Mouse (Mus musculus): Measurements from ENCODE around the gene Veph1. TPM values are rescaled to one million over a fixed set of nuclear protein-coding genes. Genes with fewer than 3 reads are reported as not detected.

Gene Veph1
- polyA plus RNA-seq, 1 experiment from 2014 or later = 3.0 TPM

- Histone ChIP-seq H3K27me3 (replicated peaks; ENCODE audit: control insufficient read depth, insufficient read depth, low read length) (no peaks in the 10 kb centered on the region), H3K27ac (replicated peaks; ENCODE audit: low read depth, low read length) (no peak overlapping the region), H3K9me3 (ENCODE audit: control insufficient read depth, low read length) (no peaks in the 10 kb centered on the region), H3K4me1 (ENCODE audit: control insufficient read depth, insufficient read depth, low read length) (no peaks in the 10 kb centered on the region), H3K9ac (ENCODE audit: low read depth, low read length) (no peak overlapping the region), H3K4me2 (ENCODE audit: low read depth, low read length) (no peak overlapping the region), H3K36me3 (ENCODE audit: control insufficient read depth, insufficient read depth, low read length) (no peaks in the 10 kb centered on the region), H3K4me3 (ENCODE audit: low read depth, low read length) (no peak overlapping the region)
- no peak for DNase-seq (ENCODE audit: low spot score)
- 79% methylated on average over 4 of the region's 4 CpGs for WGBS
- no peak for ATAC-seq (ENCODE audit: low read depth)
Observed at GRCm38 (mm10) chr3:66004989-66005388, 291.6 kb downstream of the Veph1 start.

- no peak overlapping the region for H3K4me3 ChIP-seq (ENCODE audit: low read depth, low read length)
- H3K4me2 ChIP-seq (ENCODE audit: low read depth, low read length) = no peak overlapping the region
- ATAC-seq (ENCODE audit: low read depth) (0 out of 2 replicates have a peak, but pooled peaks have one; percentile 30), DNase-seq (ENCODE audit: low spot score) (peak; percentile 62)
- H3K27me3 ChIP-seq (replicated peaks; ENCODE audit: control insufficient read depth, insufficient read depth, low read length) = no peaks in the 10 kb centered on the region
- 66% methylated on average over 7 of the region's 7 CpGs for WGBS
- no peak overlapping the region for H3K9ac ChIP-seq (ENCODE audit: low read depth, low read length)
- no peaks in the 10 kb centered on the region for H3K4me1 ChIP-seq (ENCODE audit: control insufficient read depth, insufficient read depth, low read length)
- H3K9me3 ChIP-seq (ENCODE audit: control insufficient read depth, low read length) = no peaks in the 10 kb centered on the region
- no peak overlapping the region for H3K27ac ChIP-seq (replicated peaks; ENCODE audit: low read depth, low read length)
- H3K36me3 ChIP-seq (ENCODE audit: control insufficient read depth, insufficient read depth, low read length) = no peaks in the 10 kb centered on the region
Observed at GRCm38 (mm10) chr3:66004220-66004951, 292.3 kb downstream of the Veph1 start.

Other genes starting within 250 kb of the Veph1 start
- gene Ptx3, start 76.9 kb downstream of the Veph1 start, polyA plus RNA-seq (2014; fragmentation: Nextera tagmentation; extraction: Ambion mirVana) = 26.1 and 28.9 TPM in 2 replicates

Measured in embryonic facial prominence, embryonic 14.5 days (tissue).